Mouse (Mus musculus): ENCODE data around the gene Dock2. TPM values are rescaled to one million over a fixed set of nuclear protein-coding genes. Genes with fewer than 3 reads are reported as not detected.

Gene Dock2
- polyA plus RNA-seq, 1 experiment = 8.7 TPM

DNA sequence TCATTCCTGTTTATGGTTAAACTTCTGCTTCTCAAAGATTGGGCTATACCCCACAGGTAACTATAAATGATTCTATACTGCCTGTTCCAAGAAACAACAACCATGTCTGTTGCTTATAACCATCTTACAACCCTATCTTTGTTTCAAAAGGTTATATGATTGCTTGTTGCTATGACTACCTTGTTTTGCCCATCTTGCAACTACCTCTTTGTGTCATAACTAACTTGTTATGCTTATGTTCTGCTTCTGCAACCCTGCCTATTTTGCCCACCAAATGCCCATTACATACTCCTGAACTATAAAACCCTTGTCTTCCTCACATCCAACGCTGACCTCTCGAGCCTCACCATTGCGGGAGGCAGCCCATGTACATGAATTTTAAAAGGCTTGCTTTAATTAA is 43.9 kb downstream of the Dock2 start:
- no peak for DNase-seq
- 88% methylated on average over 3 of the region's 3 CpGs for WGBS
- Histone ChIP-seq H3K4me3 (replicated peaks; ENCODE audit: extremely low read depth, low read depth, low read length) (no peak overlapping the region), H3K4me1 (ENCODE audit: control insufficient read depth, insufficient read depth, low read length) (no peaks in the 10 kb centered on the region)
- no peak for TF ChIP-seq POLR2A (IDR thresholded peaks at IDR 0.05; ENCODE audit: borderline replicate concordance, extremely low read depth, low read depth, low read length)
- no peak for TF ChIP-seq CTCF (IDR thresholded peaks at IDR 0.05; ENCODE audit: insufficient read depth, low read length)

DNA sequence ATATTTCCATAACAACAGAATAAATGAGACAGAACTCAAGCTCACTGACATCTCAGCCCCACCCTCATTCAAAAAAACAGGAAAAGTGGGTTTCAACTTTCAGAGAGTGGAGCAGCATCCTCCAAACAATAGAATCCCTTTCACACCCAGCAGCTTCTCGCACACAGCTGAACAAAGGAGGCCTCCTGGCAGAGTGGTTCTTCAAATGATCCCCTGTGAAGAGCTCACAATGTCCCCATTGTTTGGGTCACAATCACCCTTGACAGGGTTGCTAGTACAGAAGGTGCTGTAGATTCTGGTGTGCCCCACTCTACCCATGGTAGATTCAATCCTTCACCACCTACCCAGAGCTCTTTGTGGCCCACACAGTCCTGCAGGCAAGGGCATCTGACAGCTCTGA is 44.7 kb downstream of the Dock2 start:
- DNase-seq = no peak
- Histone ChIP-seq H3K4me3 (replicated peaks; ENCODE audit: extremely low read depth, low read depth, low read length) (no peak overlapping the region), H3K4me1 (ENCODE audit: control insufficient read depth, insufficient read depth, low read length) (no peaks in the 10 kb centered on the region)
- no peak for TF ChIP-seq CTCF (IDR thresholded peaks at IDR 0.05; ENCODE audit: insufficient read depth, low read length)
- TF ChIP-seq POLR2A (IDR thresholded peaks at IDR 0.05; ENCODE audit: borderline replicate concordance, extremely low read depth, low read depth, low read length) = no peak
- WGBS = 47% methylated on average over 1 of the region's 1 CpGs

DNA sequence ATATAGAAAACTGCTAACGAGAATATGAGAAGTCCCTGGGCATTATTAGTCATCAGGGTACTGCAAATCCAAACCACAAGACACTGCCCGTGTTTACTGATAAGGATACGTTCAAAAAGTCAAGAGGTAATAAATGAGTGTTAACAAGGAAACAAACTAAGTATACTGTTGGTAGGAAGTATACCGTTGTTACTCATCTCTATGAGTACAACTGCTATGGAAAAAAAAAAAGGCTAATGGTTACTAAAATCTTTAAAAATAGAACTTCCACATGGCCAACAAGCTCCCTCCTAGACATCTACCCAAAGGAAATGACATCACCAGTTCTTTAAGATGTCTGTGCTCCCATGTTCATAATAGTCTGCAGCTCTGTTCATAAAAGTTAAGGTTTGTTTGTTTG is 46.5 kb downstream of the Dock2 start:
- 56% methylated on average over 4 of the region's 4 CpGs for WGBS
- Histone ChIP-seq H3K4me1 (ENCODE audit: control insufficient read depth, insufficient read depth, low read length) (no peaks in the 10 kb centered on the region), H3K4me3 (replicated peaks; ENCODE audit: extremely low read depth, low read depth, low read length) (no peak overlapping the region)
- no peak for TF ChIP-seq POLR2A (IDR thresholded peaks at IDR 0.05; ENCODE audit: borderline replicate concordance, extremely low read depth, low read depth, low read length)
- TF ChIP-seq CTCF (IDR thresholded peaks at IDR 0.05; ENCODE audit: insufficient read depth, low read length) = no peak
- no peak for DNase-seq

DNA sequence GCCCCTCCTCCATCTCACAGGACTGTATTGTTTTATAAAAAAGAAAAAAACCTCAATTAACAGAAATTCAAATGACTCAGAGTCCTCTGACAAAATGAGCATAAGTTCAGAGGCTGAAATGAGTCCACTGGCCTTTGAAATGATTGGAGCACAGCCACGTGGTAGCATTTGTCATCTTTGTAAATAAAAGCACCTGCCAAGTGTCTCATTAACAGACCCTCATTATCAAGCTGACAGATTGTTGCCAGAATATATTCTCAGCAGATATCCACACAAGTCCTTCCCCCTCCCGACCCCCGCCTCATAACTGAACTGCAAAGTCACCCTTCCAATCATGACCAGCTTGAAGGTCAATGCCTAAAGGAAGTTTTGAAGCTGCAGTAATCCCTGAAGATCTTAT is 49.7 kb downstream of the Dock2 start:
- no peak for TF ChIP-seq POLR2A (IDR thresholded peaks at IDR 0.05; ENCODE audit: borderline replicate concordance, extremely low read depth, low read depth, low read length)
- TF ChIP-seq CTCF (IDR thresholded peaks at IDR 0.05; ENCODE audit: insufficient read depth, low read length) = no peak
- WGBS = 63% methylated on average over 3 of the region's 3 CpGs

DNA sequence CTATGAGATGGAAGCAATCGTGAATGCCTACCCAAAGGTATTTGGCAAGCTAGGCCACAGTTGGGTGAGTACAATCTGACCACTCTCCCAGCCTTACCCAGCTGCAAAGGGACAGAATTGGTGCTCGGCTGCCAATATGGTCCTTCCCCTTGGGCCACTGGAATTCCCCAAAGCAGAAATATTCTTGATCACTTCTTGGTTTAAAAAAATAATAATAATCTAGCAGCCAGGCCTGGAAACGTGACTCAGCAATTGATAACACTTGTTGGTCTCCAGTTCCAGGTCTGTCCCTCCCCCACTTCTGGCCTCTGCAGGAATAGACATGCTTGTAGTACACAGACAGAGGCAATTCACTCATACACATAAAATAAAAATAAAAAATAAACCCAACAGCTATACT is 56.2 kb downstream of the Dock2 start:
- 65% methylated on average over 3 of the region's 3 CpGs for WGBS
- TF ChIP-seq POLR2A (IDR thresholded peaks at IDR 0.05; ENCODE audit: borderline replicate concordance, extremely low read depth, low read depth, low read length) = no peak
- no peak for DNase-seq
- no peaks in the 10 kb centered on the region for H3K4me1 ChIP-seq (ENCODE audit: control insufficient read depth, insufficient read depth, low read length)
- no peak overlapping the region for H3K4me3 ChIP-seq (replicated peaks; ENCODE audit: extremely low read depth, low read depth, low read length)

More for the DNA sequence above, 49.7 kb downstream of the Dock2 start:
- no peak for DNase-seq
- no peaks in the 10 kb centered on the region for H3K4me1 ChIP-seq (ENCODE audit: control insufficient read depth, insufficient read depth, low read length)
- H3K4me3 ChIP-seq (replicated peaks; ENCODE audit: extremely low read depth, low read depth, low read length) = no peak overlapping the region

DNA sequence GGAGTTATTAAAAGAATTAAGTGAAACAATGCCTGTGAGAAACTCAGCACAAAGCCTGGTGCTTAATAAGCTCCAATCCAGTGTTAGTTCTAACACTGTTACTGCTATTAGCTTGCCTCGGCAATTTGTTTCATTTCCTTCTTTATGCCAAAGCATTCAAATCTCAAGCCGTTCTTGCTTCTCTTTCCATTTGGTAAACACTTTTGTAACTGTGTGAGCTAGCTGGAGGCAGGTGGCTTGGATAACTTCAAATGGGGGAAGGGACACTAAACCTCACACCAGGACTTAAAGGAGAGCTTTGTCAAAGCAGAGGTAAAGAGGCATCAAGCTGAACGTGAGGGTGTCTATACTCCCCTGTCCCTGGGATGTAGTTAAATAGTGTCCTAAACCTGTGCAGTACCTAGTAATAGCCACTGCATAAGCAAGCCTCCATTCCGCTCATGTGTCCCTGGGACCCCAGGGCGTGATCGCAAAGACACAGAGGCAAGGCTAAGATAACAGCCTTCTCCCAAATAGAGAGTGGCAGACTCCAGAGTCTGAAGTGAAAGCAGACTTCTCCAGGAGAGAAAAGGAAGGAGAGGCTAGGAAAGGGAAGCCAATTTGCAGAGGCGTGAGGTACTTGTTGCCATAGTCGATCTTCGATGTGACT is 56.9 kb downstream of the Dock2 start:
- no peak for TF ChIP-seq POLR2A (IDR thresholded peaks at IDR 0.05; ENCODE audit: borderline replicate concordance, extremely low read depth, low read depth, low read length)
- TF ChIP-seq CTCF (IDR thresholded peaks at IDR 0.05; ENCODE audit: insufficient read depth, low read length) = no peak
- DNase-seq = no peak
- WGBS = 75% methylated on average over 9 of the region's 9 CpGs
- Histone ChIP-seq H3K4me3 (replicated peaks; ENCODE audit: extremely low read depth, low read depth, low read length) (no peak overlapping the region), H3K4me1 (ENCODE audit: control insufficient read depth, insufficient read depth, low read length) (no peaks in the 10 kb centered on the region)

DNA sequence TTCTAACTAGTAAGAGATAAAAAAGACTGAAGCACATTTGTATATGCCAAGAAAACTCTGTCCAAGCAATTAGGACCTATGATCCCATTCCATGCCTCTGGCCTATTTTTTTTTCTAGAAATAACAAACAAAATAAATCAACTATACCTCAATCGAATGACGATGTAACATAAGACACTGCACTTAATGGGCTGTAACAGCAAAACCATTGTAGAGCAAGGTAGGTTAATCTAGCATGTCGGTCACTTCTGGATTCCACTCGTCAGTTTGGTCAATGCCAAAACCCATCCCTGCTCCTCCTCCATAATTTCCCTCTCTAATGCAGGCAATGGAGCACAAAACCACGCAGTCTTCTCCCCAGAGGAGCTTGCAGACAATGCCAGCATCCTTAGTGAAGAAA is 70.3 kb downstream of the Dock2 start:
- Histone ChIP-seq H3K4me3 (replicated peaks; ENCODE audit: extremely low read depth, low read depth, low read length) (no peak overlapping the region), H3K4me1 (ENCODE audit: control insufficient read depth, insufficient read depth, low read length) (no peaks in the 10 kb centered on the region)
- WGBS = 73% methylated on average over 5 of the region's 5 CpGs
- no peak for TF ChIP-seq POLR2A (IDR thresholded peaks at IDR 0.05; ENCODE audit: borderline replicate concordance, extremely low read depth, low read depth, low read length)
- no peak for TF ChIP-seq CTCF (IDR thresholded peaks at IDR 0.05; ENCODE audit: insufficient read depth, low read length)
- no peak for DNase-seq

DNA sequence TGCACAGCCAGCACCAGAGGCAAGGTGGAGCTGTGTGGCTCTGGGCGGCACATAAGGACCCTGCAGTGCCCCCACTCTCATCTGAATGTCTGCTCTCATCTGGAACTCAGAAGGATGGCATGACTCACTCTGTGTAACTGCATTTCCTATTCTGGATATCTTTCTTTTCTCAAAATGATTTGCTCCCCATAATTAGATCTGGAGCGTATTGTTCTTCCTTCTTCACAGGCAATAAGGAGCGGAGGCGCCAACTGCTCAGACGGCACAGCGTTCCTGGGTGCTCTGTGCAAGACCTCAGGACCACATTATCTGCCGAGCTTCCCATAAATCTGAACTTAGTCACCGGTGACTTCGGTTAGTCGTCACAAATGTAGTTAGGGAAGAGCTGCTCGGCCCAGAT is 75.4 kb downstream of the Dock2 start:
- DNase-seq = no peak
- H3K4me1 ChIP-seq (ENCODE audit: control insufficient read depth, insufficient read depth, low read length) = no peaks in the 10 kb centered on the region
- WGBS = 83% methylated on average over 11 of the region's 11 CpGs
- H3K4me3 ChIP-seq (replicated peaks; ENCODE audit: extremely low read depth, low read depth, low read length) = no peak overlapping the region
- TF ChIP-seq POLR2A (IDR thresholded peaks at IDR 0.05; ENCODE audit: borderline replicate concordance, extremely low read depth, low read depth, low read length) = no peak
- no peak for TF ChIP-seq CTCF (IDR thresholded peaks at IDR 0.05; ENCODE audit: insufficient read depth, low read length)

DNA sequence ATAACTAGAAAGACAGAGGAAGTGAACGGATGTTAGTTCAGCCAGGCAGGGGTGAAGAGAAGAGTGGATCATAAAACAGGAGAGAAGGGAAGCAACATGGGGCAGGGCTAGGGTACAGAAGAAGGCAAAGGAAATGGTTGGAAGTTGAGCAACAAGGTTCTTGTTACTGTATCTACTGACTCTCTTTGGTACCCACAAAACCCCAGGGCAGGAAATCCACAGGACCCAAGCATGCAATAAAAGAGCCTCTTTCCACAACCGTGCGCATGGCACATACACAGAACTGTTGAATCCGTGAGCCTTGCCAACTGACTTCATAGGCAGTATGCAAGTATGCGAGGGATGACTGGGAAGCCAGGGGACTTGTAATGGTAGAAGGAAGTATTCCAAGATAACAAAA is 76.3 kb downstream of the Dock2 start:
- WGBS = 77% methylated on average over 5 of the region's 5 CpGs
- Histone ChIP-seq H3K4me3 (replicated peaks; ENCODE audit: extremely low read depth, low read depth, low read length) (no peak overlapping the region), H3K4me1 (ENCODE audit: control insufficient read depth, insufficient read depth, low read length) (no peaks in the 10 kb centered on the region)
- no peak for DNase-seq
- TF ChIP-seq CTCF (IDR thresholded peaks at IDR 0.05; ENCODE audit: insufficient read depth, low read length) (no peak), POLR2A (IDR thresholded peaks at IDR 0.05; ENCODE audit: borderline replicate concordance, extremely low read depth, low read depth, low read length) (no peak)

DNA sequence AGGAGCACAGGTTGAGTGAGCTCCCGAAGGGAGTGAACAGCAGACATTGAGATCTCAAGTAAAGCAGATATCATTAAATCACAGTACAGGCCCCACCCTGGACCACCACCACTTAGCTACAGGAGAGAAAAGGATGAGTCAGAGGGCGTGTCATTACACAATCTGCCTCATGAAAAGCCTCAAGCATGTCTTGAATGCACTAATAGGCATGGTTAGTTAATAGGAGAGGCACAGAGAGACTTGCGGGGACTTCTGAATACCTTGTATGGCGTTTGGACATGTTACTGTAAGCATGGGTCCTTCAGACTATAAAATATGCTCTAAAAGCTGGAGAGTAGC is 78.6 kb downstream of the Dock2 start:
- no peak for DNase-seq
- no peaks in the 10 kb centered on the region for H3K4me1 ChIP-seq (ENCODE audit: control insufficient read depth, insufficient read depth, low read length)
- no peak overlapping the region for H3K4me3 ChIP-seq (replicated peaks; ENCODE audit: extremely low read depth, low read depth, low read length)
- WGBS = 64% methylated on average over 4 of the region's 4 CpGs
- TF ChIP-seq POLR2A (IDR thresholded peaks at IDR 0.05; ENCODE audit: borderline replicate concordance, extremely low read depth, low read depth, low read length) = no peak
- no peak for TF ChIP-seq CTCF (IDR thresholded peaks at IDR 0.05; ENCODE audit: insufficient read depth, low read length)

Measured in lung, adult 2 months (tissue).